Mouse (Mus musculus) urinary bladder, postnatal 14 days (tissue): Measurements from ENCODE around the gene Poc1b.
A peak's percentile ranks its signal among the peaks of the same experiment; 100 is the strongest.
"Not testable (repeated sequence)": the region's sequence is repeated elsewhere in the genome, so short reads cannot be mapped to it uniquely, and the experiment has no call there.

ENCODE experiments used
- DNase-seq: peaks from one replicate; pipeline ENCODE4 v3.0.0; 2021; ENCODE audit warnings: low spot score

The Poc1b gene

GRCm38 (mm10) chr10:99196556-99196955, 89.7 kb downstream of the Poc1b start:
- DNase-seq: no peak

DNA sequence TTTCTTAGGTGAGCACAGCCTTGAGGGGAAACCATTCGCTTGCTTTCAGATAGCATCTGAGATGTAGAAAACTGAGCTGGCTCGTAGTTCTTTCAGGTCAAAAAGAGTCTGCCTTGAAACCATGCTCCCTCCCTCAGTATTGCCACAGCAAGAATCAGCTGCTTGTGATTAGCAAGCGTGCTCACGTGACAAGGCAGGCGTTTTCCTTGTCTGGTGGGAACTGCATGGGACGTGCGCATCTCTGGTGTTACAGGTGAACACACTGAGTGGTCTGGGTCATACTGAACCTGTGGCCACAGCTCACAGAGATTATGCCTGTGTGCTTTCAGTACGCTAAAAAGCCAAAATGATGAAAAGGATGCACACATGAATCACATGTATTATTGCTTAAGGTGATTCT, 90.3 kb downstream of the Poc1b start:
- no peak for DNase-seq

DNA sequence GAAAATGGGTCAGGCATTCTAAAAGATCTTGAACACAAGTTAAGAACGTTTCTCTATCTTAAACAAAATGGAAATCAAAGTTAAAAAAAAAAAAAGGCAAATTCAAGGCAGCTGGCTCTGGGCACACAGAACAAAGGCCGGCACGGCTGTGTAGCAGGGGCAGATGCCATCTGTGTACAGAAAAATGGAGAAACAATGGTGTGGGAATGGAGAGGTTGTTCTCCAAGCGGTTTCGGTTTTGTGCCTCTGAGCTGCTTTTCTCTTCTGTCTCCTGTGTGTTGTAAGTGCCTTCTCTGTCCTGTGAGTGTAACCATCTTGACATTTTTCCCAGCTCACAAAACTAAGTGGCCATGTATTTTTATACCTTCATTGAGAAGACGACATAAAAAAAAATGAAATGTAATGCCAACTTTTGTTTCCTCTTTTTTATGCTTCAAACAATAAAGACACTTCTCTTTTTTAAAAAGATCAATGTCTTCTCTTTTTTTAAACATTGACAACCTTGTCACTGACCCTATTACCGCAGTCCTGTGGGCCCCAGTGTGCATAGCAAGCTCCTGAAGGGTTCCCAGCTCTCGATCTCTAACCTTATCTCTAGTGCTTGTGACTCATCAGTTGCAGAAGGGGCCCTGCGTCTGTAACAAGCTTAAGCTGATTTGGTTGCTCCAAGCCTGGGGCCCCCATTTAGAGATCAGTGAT, 90.9 kb downstream of the Poc1b start:
- no peak for DNase-seq

- DNase-seq: no peak
These were observed 92.1 kb downstream of the Poc1b start for GRCm38 (mm10) chr10:99198946-99199345.

DNA sequence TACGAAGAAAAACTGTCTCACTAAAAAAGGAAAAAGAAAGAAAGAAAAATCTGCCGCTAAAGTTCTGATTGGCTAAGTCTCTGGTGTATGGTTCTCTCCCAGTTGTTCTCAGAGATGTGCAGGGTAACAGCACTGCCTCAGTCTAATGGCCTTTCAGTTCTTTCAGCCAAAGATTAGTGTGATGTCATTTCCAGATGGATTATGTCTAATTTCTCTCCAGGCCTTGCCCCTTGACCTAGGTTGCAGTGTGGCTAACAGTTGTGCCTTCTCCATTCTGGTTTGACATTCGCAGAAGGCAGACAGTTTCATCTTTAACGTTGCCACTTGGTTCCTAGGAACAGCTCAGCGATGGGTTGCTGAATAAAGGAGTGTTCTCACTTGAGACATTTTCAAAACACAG, 94.1 kb downstream of the Poc1b start:
- DNase-seq: no peak

GRCm38 (mm10) chr10:99201786-99202185, 95.0 kb downstream of the Poc1b start:
- no peak for DNase-seq

DNA sequence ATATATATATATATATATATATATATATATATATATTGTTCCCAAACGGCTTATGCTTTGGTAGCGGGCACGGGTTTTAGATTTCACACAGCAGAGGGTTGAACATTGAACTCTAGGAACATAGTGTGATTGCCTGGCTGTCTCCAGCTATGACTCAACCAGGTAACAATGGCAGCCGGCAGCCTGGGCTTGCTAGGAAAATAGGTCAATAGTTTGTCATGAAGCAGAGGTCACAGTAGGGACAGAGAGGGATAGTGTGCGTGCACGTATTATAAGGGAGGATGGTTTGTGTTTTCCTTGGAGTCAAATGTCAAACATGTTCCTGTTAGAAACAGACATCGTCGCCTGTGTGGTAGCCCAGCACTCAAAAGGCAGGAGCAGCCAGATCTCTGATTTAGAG, 95.5 kb downstream of the Poc1b start:
- peak; percentile 20 for DNase-seq

DNA sequence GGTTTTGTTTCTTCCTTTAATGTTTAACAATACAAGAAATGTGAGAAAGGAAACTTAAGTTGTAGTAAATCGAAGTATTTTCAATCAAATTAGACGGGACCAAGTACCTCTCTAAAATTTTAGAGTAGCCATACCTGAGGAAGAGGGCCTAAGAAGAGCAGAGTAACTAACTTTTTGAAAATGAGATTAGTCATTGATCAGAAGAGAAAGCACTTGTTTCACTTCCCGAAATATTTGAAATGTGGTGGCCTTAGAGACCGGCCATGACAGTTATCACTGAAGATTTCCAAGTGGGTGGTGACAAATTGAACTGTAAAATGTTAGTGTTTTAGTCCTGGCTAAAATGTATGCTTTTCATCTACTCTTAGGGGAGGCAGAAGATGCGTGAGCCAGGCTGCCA, 96.3 kb downstream of the Poc1b start:
- DNase-seq: no peak

DNA sequence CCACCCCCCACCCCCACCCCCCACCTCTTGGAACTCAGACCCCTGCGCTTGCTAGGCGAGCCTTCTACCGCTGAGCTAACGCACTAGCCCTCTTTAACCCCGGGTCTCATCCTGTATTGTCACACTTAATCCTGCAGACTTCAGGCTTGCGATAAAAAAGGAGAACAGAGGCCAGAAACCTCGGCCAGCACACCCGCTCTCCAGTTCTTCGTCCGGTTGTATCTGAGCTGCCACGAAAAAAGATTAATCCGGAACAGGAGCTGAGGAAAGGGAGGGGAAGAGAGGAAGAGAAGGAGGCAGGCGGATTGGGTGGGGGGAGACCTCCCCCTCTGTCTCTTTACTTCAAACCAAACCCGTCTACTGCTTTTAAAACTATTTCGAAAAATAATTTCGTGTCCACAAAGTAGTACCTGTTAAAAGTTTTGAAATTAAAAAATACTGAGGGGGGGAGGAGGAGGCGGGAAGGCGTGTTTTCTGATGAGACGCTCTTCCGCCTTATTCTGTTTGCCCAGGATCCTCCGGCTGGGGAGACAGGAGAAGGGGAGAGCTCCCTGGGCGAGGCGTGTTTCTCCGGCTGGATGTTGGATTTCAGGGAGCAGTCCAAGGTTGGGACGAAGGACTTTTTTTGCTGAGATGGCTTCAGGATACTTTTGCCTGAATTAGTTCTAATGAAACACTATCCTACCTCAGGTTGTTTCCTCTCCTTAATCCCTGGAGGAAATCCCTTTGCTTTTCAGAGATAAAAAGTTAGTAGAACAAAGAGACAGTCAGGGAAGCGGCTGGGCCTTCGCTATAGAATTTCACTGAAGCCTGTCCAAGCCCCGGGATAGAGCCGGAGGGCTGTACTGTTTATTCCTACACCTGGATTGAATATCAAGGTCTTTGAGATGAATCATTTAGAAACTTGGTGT, 97.0 kb downstream of the Poc1b start:
- DNase-seq: peak; percentile 26

- DNase-seq: no peak
These were observed 97.7 kb downstream of the Poc1b start for GRCm38 (mm10) chr10:99204553-99204952.

GRCm38 (mm10) chr10:99207121-99207520, 100.3 kb downstream of the Poc1b start:
- no peak for DNase-seq

- DNase-seq: no peak
These were observed 102.4 kb downstream of the Poc1b start for GRCm38 (mm10) chr10:99209146-99209800.

DNA sequence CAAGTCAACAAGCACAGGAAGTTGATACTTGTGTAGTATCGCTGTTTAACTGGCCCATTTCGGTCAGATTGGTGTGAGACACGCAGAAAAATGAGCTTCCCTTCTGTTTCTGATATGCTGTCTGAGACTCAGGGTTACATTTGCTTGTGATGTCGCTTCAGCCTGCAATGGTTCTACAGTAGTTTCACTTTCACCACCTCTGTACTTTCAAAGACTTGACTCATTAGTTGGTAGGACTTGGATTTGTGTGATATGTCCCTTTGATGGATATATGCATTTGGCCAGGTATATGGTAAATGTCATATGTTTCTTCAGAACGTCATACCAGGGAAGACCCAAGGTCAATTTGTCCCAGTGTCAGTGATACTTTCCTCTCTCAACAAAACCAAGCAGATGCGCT, 104.2 kb downstream of the Poc1b start:
- no peak for DNase-seq

DNA sequence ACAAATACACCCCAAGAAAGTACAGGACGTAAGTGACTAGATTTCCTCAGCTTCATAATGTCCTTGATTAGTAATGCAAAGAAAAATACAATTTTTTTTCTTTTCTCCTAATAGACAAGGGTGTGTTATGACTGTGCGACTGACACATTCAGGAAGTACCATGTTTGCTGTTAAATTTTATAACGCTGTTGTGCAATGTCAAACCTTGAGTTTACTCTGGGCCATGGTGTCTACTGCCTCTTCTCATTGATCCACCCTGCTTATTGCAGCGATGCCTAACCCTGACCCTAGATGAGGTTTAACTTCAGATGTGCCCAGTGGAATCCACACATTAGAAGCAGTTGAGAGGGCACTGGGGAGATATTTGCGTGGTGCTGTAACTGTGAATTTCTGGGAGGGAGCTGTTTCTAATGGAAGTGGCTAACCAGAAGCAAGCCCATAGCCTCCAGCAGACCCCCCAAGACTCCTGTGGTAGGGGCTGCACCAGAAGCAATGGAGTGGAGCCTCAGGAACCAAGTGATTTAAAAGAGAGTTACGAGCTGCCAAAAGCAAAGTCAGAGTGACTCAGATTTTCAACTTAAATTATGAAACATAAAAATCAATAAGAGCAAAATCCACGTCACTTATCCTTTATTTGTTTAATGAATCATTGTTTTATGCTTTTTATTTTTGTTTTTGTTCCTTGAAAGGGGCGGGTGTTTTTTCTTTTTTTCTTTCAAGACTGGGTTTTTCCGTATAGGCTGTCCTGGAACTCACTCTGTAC, 104.8 kb downstream of the Poc1b start:
- DNase-seq: no peak

DNA sequence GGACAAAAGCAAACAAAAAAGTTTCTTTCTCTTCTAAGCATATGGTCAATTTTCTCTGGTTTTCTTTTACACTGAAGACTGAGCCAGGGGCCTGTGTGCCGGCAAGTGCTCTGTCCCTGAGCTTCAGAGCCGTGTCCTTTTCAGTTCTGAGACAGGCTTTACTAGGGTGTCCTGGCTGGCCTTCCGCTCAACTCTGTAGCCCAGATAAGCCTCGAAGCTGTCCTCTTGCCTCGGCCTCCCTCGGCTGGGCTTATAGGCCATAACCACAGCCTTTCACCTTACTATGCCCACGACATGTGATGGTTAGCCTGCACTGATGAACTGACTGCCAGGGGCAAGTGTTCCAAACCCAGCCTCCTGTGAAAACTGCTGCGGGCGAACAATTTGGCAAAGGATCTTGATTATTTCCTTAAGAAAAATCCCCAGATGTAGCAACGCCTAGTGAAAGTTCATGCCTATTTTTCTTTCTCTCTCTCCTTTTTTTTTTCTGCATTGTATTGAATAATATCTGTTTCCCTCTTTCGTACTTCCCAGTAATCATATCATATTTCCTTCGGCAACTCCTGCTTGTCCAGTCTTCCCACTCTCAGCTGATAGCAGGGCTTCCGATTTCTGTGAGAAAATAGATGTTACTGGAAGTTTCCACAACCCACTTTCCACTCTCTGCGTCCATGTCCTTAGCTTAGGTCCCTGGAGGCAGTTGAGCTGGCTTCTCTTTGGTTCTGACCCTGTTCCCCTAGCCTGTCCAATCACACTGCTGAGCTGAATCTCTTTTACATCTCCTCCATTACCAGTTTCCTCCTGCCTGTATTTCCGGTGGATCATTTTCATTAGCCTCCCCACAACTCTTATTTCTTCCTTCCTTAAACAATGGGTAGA, 107.8 kb downstream of the Poc1b start:
- DNase-seq: no peak

- DNase-seq: not testable (repeated sequence)
These were observed 109.7 kb downstream of the Poc1b start for GRCm38 (mm10) chr10:99216570-99216969.

- no peak for DNase-seq
These were observed 114.7 kb downstream of the Poc1b start for GRCm38 (mm10) chr10:99221540-99221939.

- DNase-seq: peak; percentile 12
These were observed 115.9 kb downstream of the Poc1b start for GRCm38 (mm10) chr10:99222726-99223125.

DNA sequence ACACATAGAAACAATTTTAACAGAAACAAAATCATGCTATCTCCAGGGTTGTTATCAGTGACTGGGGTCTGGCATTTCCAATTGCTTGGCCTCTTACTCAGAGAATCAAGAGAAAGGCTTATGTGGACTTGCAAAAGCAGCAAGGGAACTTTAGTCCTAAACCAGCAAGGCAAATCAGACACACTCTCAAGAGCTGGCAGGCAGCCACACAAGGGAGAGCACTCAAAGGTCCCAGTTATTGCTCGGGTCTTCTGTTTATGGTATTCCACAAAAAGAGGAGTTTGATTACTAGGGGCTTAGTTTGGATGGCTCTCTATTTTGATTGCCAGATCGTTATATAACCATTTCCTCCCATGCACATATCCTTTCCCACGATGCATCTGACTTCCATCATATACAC, 117.4 kb downstream of the Poc1b start:
- no peak for DNase-seq

- no peak for DNase-seq
These were observed 119.9 kb downstream of the Poc1b start for GRCm38 (mm10) chr10:99226782-99227181.
